Mouse (Mus musculus) ES-E14 (cell line): ENCODE results near the gene Lpp. TPM values are rescaled to one million over a fixed set of nuclear protein-coding genes. Genes with fewer than 3 reads are reported as not detected.

Experiments used
- DNase-seq: peaks from one replicate; pipeline ENCODE4 v3.0.0-alpha.2; 2013; ENCODE audit warnings: low read depth, low spot score
- H3K27ac ChIP-seq: 2 replicates; pipeline ENCODE4 v1.5.1; 2012; ENCODE audit warnings: low read depth, mild to moderate bottlenecking, low read length, moderate library complexity, mixed read lengths; ENCODE audit not compliant: poor library complexity, insufficient read depth, severe bottlenecking
- H3K36me3 ChIP-seq: 2 replicates; pipeline ENCODE4 v1.6.1; 2012; ENCODE audit warnings: mild to moderate bottlenecking, low read length, moderate library complexity, mixed read lengths; ENCODE audit not compliant: control insufficient read depth, poor library complexity, insufficient read depth, severe bottlenecking
- H3K4me1 ChIP-seq, 2 experiments: fragments of 150-350 bp in 1 of 2; sonication (generic) in 1 of 2; 2 replicates each; pipeline ENCODE4 v1.6.1; 2012; ENCODE audit warnings: low read length in 2 of 2, mild to moderate bottlenecking in 1 of 2, mixed read lengths in 1 of 2; ENCODE audit not compliant: control insufficient read depth in 2 of 2, insufficient read depth in 2 of 2, poor library complexity in 1 of 2
- H3K4me3 ChIP-seq, 2 experiments: fragments of 150-350 bp in 1 of 2; sonication (generic) in 1 of 2; 2 replicates each; pipeline ENCODE4 v1.5.1; 2012; ENCODE audit warnings: low read length in 2 of 2, low read depth in 1 of 2, mild to moderate bottlenecking in 1 of 2, mixed read lengths in 1 of 2; ENCODE audit not compliant: insufficient read depth in 1 of 2, poor library complexity in 1 of 2, severe bottlenecking in 1 of 2
- H3K9ac ChIP-seq: 2 replicates; pipeline ENCODE4 v1.6.1; 2012; ENCODE audit warnings: low read depth, mild to moderate bottlenecking, low read length, mixed read lengths; ENCODE audit not compliant: poor library complexity, insufficient read depth, severe bottlenecking
- H3K9me3 ChIP-seq: fragments of 150-350 bp; sonication (generic); 2 replicates; pipeline ENCODE4 v1.6.1; 2012; ENCODE audit warnings: low read depth, mild to moderate bottlenecking, low read length; ENCODE audit not compliant: control insufficient read depth, insufficient read depth
- CHD2 ChIP-seq: IDR thresholded peaks from 2 replicates; pipeline ENCODE4 v1.6.1; 2014; ENCODE audit warnings: mild to moderate bottlenecking, low read depth, low read length, inconsistent platforms
- HCFC1 ChIP-seq: IDR thresholded peaks from 2 replicates; pipeline ENCODE4 v1.6.1; 2012; ENCODE audit warnings: low read length, inconsistent platforms, borderline replicate concordance; ENCODE audit not compliant: insufficient read depth
- MAFK ChIP-seq: IDR thresholded peaks from 2 replicates; pipeline ENCODE4 v1.6.1; 2014; ENCODE audit warnings: mild to moderate bottlenecking, low read depth, low read length, inconsistent platforms; ENCODE audit not compliant: insufficient read depth
- ZC3H11A ChIP-seq: IDR thresholded peaks from 2 replicates; pipeline ENCODE4 v1.6.1; 2012; ENCODE audit warnings: low read depth, mild to moderate bottlenecking, inconsistent platforms, low read length, borderline replicate concordance
- ZNF384 ChIP-seq: IDR thresholded peaks from 2 replicates; pipeline ENCODE4 v1.6.1; 2012; ENCODE audit warnings: low read depth, low read length, inconsistent platforms
- in situ Hi-C, 2 experiments: fragments of 600-800 bp; cut with MboI; formaldehyde crosslinking; loops; one replicate each; pipeline ENCODE4 v1.15.1; 2025; ENCODE audit warnings: low sequenced_read_pairs in 2 of 2, inconsistent platforms in 1 of 2; ENCODE audit not compliant: unreplicated experiment in 2 of 2
- total RNA-seq: library from RNA; depleted of rRNA; stranded (reverse); fragments of 300-350 nt; gene quantifications from 2 replicates; pipeline ENCODE4 v1.2.3, GENCODE M21; 2012

The Lpp gene
- total RNA-seq, 1 experiment: 31.4 TPM

DNA sequence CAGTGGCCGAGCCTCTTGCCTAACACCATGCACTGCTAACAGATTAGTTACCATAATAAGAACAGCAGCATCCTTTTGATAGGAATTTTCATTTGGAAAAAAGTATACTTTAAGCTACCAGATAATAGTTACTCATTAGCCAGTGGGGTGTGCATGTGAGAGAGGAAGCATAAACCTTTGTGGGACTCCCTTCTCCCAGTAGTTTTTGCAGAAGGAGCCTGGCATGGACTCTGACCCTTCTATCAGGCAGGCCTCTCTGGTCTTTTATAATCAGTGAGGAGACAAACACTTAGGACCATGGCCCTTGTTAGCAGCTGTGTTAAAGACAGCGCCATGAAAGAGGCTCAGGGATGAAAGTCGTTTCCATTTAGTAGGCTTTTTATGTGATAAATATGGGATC, 76.0 kb downstream of the Lpp start:
- H3K4me3 ChIP-seq: no peak overlapping the region
- in situ Hi-C loops: no loop called here
- H3K9me3 ChIP-seq: no peaks in the 10 kb centered on the region
- no peak for DNase-seq
- H3K27ac ChIP-seq: no peak overlapping the region
- H3K36me3 ChIP-seq: peaks cover 2% of the 10 kb centered on the region; the same call in 1 of the 2 replicates
- H3K9ac ChIP-seq: no peak overlapping the region
- peaks cover 4 to 14% of the 10 kb centered on the region in 2 experiments; a peak in 3 of 4 replicates for H3K4me1 ChIP-seq
- TF ChIP-seq MAFK (no peak), ZNF384 (no peak)

- no peak for DNase-seq
- in situ Hi-C loops: no loop called here
These were observed 77.3 kb downstream of the Lpp start for GRCm38 (mm10) chr16:24470601-24471000.

DNA sequence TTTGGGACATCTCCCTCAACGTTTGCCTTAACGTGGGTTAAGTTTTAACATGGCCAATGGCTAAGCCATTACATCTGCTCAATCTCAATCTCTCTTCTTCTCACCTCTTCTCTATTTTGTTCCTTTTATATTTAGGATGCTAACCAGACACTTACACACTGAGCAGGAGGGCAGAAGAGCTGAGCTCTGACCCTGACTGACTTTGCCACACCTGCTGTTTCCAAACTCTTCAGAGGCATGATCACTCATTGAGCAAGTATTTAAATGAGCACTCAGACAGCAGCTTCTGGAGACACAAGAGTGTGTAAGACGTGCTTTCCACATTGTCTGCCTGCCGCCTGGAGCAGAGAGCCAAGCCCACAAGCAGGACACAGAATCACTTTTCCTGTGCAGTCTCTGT, 77.7 kb downstream of the Lpp start:
- no peak overlapping the region for H3K27ac ChIP-seq
- peaks cover 4 to 17% of the 10 kb centered on the region in 2 experiments for H3K4me1 ChIP-seq
- H3K36me3 ChIP-seq: peaks cover 2% of the 10 kb centered on the region; the same call in 1 of the 2 replicates
- H3K9me3 ChIP-seq: no peaks in the 10 kb centered on the region
- in situ Hi-C loops: no loop called here
- DNase-seq: no peak
- H3K9ac ChIP-seq: no peak overlapping the region
- H3K4me3 ChIP-seq: no peak overlapping the region
- TF ChIP-seq CHD2 (no peak), ZC3H11A (no peak), HCFC1 (no peak), ZNF384 (no peak), MAFK (no peak)

More at GRCm38 (mm10) chr16:24470601-24471000, 77.3 kb downstream of the Lpp start:
- H3K27ac ChIP-seq: no peak overlapping the region
- H3K4me3 ChIP-seq: no peak overlapping the region
- no peaks in the 10 kb centered on the region for H3K9me3 ChIP-seq
- TF ChIP-seq MAFK (no peak), HCFC1 (no peak), ZC3H11A (no peak), ZNF384 (no peak), CHD2 (no peak)
- peaks cover 4 to 17% of the 10 kb centered on the region in 2 experiments; a peak in 3 of 4 replicates for H3K4me1 ChIP-seq
- H3K9ac ChIP-seq: no peak overlapping the region
- peaks cover 2% of the 10 kb centered on the region; the same call in 1 of the 2 replicates for H3K36me3 ChIP-seq

GRCm38 (mm10) chr16:24471801-24472200, 78.5 kb downstream of the Lpp start:
- in situ Hi-C loops: no loop called here
- no peak for DNase-seq
- no peak for TF ChIP-seq ZC3H11A
- TF ChIP-seq CHD2: no peak
- no peak for TF ChIP-seq HCFC1
- TF ChIP-seq MAFK: no peak
- no peak for TF ChIP-seq ZNF384

DNA sequence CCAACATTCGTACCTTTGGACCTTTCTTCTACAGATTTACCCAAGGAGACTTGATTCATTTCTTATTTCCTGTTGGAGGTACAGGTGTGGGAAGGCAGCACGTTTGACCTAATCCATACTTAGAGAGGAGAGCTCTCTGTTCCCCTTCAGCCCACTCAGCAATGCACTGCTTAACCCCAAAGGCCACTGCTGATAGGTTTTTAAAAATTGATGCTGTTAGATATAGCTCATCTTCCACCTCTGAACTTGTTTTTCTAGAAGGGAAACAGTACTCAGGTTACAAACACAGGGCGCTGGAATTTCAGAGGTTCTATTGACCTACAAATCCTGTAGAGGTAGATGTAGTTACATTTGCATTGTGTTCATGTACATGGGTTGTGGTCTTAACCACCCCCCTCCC, 80.7 kb downstream of the Lpp start:
- Histone ChIP-seq H3K4me3 (no peak overlapping the region), H3K9me3 (no peaks in the 10 kb centered on the region), H3K4me1 (peaks cover 4 to 16% of the 10 kb centered on the region in 2 experiments), H3K36me3 (peaks cover 2% of the 10 kb centered on the region; the same call in 1 of the 2 replicates), H3K27ac (no peak overlapping the region), H3K9ac (no peak overlapping the region)
- no peak for TF ChIP-seq MAFK
- no peak for TF ChIP-seq HCFC1
- no peak for TF ChIP-seq ZC3H11A
- no peak for TF ChIP-seq ZNF384
- TF ChIP-seq CHD2: no peak
- in situ Hi-C loops: no loop called here
- no peak for DNase-seq

More at GRCm38 (mm10) chr16:24471801-24472200, 78.5 kb downstream of the Lpp start:
- peaks cover 2% of the 10 kb centered on the region; the same call in 1 of the 2 replicates for H3K36me3 ChIP-seq
- H3K27ac ChIP-seq: no peak overlapping the region
- no peak overlapping the region for H3K4me3 ChIP-seq
- H3K9ac ChIP-seq: no peak overlapping the region
- no peaks in the 10 kb centered on the region for H3K9me3 ChIP-seq
- peaks cover 4 to 12% of the 10 kb centered on the region in 2 experiments for H3K4me1 ChIP-seq
